Mouse (Mus musculus) gastrocnemius, adult 2 months (tissue): ENCODE data around the gene Npm1. TPM values are rescaled to one million over a fixed set of nuclear protein-coding genes. Genes with fewer than 3 reads are reported as not detected.

Experiments
- DNase-seq: peaks from one replicate; pipeline ENCODE4 v3.0.0; 2022
- H3K27ac ChIP-seq: fragments of 200-600 bp; 2 replicates; pipeline ENCODE4 v1.8.1; 2022; ENCODE audit warnings: mild to moderate bottlenecking
- H3K4me3 ChIP-seq: fragments of 200-600 bp; 2 replicates; pipeline ENCODE4 v1.8.1; 2022; ENCODE audit warnings: mild to moderate bottlenecking, moderate library complexity
- CTCF ChIP-seq: fragments of 200-600 bp; IDR thresholded peaks from 2 replicates; pipeline ENCODE4 v1.8.1; 2022; ENCODE audit warnings: antibody characterized with exemption, mild to moderate bottlenecking, moderate library complexity
- intact Hi-C: fragments of 180-260 bp; cut with DNase I; formaldehyde crosslinking; loops from one replicate; pipeline ENCODE4 v1.15.1; 2025
- total RNA-seq, 2 experiments: library from RNA; stranded (reverse); gene quantifications; 2 replicates each; pipeline ENCODE4 v1.2.3; 2021

Npm1 gene
- total RNA-seq, 2 experiments from 2014 or later: 129 to 144 TPM

DNA sequence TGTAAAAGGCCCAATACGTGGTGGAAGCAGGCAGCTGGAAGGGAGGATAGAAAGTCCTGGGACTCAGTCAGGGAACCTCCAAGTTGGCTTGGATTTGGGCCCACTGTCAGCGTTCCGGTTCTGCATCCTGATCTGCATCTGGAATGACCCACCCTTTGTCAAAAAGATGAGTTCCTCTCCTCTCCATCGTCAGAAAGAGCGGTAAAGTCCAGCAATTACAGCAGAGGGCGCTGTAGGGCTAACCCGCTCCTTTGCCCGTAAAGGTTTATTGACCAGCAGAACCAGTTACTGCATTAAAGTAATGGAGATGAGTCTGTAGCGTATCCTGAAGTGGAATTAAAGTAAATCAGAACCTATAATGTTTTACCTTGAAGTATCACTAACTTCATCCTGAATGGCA is 7.5 kb upstream of the Npm1 start:
- intact Hi-C loops: loop anchor here (10.0 kb wide), 1 partner anchor 384 kb away; no protein-coding TSS in a partner anchor
- no peak overlapping the region for H3K27ac ChIP-seq

DNA sequence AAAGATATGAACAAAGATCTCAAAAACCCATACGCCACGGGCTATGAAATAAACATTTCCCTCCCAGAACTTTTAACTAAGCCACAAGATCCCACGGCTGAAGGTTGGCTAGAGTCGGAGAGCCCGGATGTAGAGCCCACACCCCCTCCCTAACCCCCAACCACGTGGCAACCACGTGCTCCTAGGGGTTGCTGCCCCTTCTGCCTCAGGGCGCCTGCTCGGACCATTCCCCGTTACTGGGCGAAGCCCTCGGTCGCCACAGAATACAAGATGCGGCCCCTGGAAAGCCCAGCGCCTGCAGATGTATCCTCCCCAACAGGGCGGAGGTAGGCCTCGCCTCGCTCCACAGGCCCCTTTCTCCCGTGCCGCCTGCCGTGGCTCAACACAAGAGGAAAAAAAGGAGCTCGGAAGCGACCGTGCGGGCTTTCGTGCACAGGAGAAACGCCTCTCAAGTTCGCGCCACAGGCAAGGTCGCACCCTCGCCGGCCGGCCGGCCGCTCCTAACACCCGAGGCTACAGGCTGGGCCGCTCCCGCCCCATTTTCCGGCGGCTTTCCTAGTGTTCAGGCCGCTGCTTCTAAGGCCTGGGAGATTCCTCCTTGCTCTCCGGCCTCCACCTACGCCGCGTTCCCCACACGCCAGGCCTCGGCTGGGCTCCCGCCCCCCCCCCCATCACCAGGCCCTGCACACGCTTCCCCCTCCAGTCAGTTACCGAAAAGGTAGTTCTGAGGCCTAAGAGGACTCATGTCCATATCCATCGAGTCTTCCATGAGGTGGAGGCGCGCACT is 602 bp downstream of the Npm1 start:
- H3K4me3 ChIP-seq: peak overlapping the region; percentile 97
- intact Hi-C loops: no loop called here
- H3K27ac ChIP-seq: peak overlapping the region; percentile 96
- no peak for TF ChIP-seq CTCF
- peak; percentile 78 for DNase-seq

More for the DNA sequence above, 7.5 kb upstream of the Npm1 start:
- DNase-seq: peak; percentile 62
- no peak overlapping the region for H3K4me3 ChIP-seq
- TF ChIP-seq CTCF: peak; percentile 78

- DNase-seq: no peak
- Histone ChIP-seq H3K4me3 (no peak overlapping the region), H3K27ac (no peak overlapping the region)
- no peak for TF ChIP-seq CTCF
- intact Hi-C loops: no loop called here
These were observed 3.3 kb downstream of the Npm1 start for GRCm38 (mm10) chr11:33159741-33160140.

GRCm38 (mm10) chr11:33157453-33158196 is 5.4 kb downstream of the Npm1 start:
- TF ChIP-seq CTCF: no peak
- Histone ChIP-seq H3K4me3 (no peak overlapping the region), H3K27ac (no peak overlapping the region)
- intact Hi-C loops: no loop called here
- DNase-seq: no peak

DNA sequence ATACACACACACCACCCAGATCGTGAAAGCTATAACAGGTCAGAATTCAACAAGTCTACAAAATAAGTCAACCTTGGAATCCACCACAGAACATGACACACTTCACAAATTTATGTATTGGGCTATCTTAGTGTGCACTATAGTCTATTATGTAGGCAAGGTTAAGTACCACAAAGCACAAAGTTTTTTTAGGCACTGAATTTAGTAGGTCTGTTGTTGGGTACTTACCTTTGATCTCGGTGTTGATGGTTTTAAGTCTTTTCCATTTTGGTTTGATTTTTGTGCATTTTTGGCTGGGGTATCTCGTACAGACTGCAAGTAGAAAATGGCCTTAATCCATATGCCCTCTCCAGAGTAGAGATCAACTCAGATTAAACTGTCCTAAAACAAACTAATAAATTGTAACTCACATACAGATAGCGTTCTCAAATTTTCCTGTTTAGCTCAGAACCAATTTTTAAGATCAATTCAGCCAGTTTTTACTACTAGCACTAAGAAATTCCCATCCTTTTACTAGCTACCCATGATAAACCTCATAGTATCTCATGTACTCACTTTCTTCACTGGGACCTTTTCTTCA is 6.5 kb downstream of the Npm1 start:
- Histone ChIP-seq H3K4me3 (no peak overlapping the region), H3K27ac (no peak overlapping the region)
- no peak for TF ChIP-seq CTCF
- no peak for DNase-seq
- intact Hi-C loops: no loop called here

GRCm38 (mm10) chr11:33154459-33154858 is 8.5 kb downstream of the Npm1 start:
- Histone ChIP-seq H3K4me3 (no peak overlapping the region), H3K27ac (no peak overlapping the region)
- intact Hi-C loops: no loop called here
- TF ChIP-seq CTCF: no peak
- no peak for DNase-seq

- DNase-seq: no peak
- Histone ChIP-seq H3K27ac (no peak overlapping the region), H3K4me3 (no peak overlapping the region)
- no peak for TF ChIP-seq CTCF
- intact Hi-C loops: no loop called here
These were observed 10.0 kb downstream of the Npm1 start for GRCm38 (mm10) chr11:33152997-33153396.

GRCm38 (mm10) chr11:33151780-33152145 is 11.2 kb downstream of the Npm1 start:
- no peak overlapping the region for H3K27ac ChIP-seq
- intact Hi-C loops: no loop called here
- no peak for DNase-seq
- no peak overlapping the region for H3K4me3 ChIP-seq
- no peak for TF ChIP-seq CTCF

DNA sequence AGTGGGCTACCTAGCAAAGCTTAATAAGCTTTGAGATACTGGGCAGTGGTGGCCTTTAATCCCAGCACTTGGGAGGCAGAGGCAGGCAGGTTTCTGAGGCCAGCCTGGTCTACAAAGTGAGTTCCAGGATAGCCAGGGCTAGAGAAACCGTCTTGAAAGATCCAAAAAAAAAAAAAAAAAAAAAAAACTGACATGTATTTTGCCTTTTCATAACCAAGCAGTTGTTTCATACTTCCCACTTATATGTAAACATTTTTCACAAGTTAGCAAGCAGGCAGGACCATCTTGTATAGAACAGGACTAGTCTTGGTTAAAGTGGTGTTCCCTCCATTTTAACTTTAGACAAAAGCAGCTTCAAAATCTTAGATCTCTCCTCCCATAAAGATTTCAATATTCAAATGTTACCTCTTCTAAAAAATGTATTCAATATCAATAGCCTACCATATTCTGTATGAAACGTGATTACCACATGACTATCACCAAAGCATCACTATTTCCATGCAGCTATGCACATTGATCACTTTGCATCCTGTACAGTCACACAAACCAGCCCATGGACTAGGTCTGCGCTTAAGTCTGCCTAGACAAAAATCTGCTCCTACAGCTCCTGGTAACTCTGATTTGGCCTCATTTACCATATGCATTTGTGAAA is 11.8 kb downstream of the Npm1 start:
- TF ChIP-seq CTCF: no peak
- no peak overlapping the region for H3K27ac ChIP-seq
- DNase-seq: no peak
- no peak overlapping the region for H3K4me3 ChIP-seq
- intact Hi-C loops: no loop called here

DNA sequence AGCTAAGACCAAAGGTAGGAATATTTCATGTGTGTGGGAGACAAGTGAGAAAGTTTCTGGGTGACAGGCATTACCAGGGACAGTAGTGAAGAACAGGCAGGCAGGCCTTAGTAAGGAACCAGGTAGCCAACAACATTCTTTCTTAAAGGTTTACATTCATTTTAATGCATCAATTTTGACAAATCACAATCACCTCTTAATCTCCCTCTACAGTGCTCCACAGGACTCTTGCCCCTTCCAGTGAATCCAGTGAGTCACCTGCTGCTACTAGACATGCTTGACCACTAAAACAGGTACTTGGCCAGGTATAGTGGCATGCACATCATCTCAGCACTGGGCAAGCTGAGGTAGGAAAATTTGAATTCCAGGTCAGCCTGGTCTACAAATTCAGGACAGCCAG is 12.6 kb downstream of the Npm1 start:
- Histone ChIP-seq H3K27ac (no peak overlapping the region), H3K4me3 (no peak overlapping the region)
- DNase-seq: no peak
- intact Hi-C loops: no loop called here
- TF ChIP-seq CTCF: no peak

- Histone ChIP-seq H3K4me3 (no peak overlapping the region), H3K27ac (no peak overlapping the region)
- no peak for DNase-seq
- no peak for TF ChIP-seq CTCF
- intact Hi-C loops: loop anchor here (2.0 to 10.0 kb wide), 3 partner anchors 343 to 525 kb away; no protein-coding TSS in a partner anchor
These were observed 13.6 kb downstream of the Npm1 start for GRCm38 (mm10) chr11:33149453-33149852.

DNA sequence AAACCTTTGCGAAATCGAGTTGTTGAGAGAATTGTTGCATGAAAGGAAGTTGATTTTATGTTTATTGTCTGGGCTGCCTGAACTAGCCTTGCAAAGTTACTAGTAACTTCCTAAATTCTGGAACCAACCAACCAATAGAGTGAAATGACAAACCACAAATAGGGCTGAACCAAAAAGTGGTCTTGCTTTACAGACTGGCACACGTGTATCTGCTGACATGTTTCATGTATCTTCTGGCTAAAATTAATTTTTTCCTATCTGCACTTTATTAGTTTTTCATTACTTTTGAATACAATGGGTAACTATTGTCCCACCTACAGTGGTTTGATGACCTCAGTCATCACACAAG is 13.9 kb downstream of the Npm1 start:
- intact Hi-C loops: loop anchor here (2.0 to 10.0 kb wide), 3 partner anchors 342 to 524 kb away; no protein-coding TSS in a partner anchor
- no peak overlapping the region for H3K27ac ChIP-seq
- no peak overlapping the region for H3K4me3 ChIP-seq
- no peak for DNase-seq
- no peak for TF ChIP-seq CTCF
